Mouse (Mus musculus) heart, postnatal 0 days (tissue): Measurements from ENCODE around the gene Nanos3. TPM values are rescaled to one million over a fixed set of nuclear protein-coding genes. Genes with fewer than 3 reads are reported as not detected.

ENCODE experiments used
- ATAC-seq: fragments of 200-750 bp; cut with Nextera tagmentation; 2 replicates; pipeline ENCODE4 v1.8.0; 2017; ENCODE audit warnings: low read depth, moderate number of reproducible peaks, moderate library complexity; ENCODE audit not compliant: insufficient read depth
- DNase-seq: peaks from one replicate; pipeline ENCODE4 v3.0.0-alpha.2; 2016; ENCODE audit warnings: low spot score
- H3K27ac ChIP-seq: fragments of 300-500 bp; sonication (generic); 2 replicates; pipeline ENCODE4 v1.5.1; 2014; ENCODE audit warnings: low read depth, mild to moderate bottlenecking
- H3K27me3 ChIP-seq: fragments of 300-500 bp; sonication (generic); 2 replicates; pipeline ENCODE4 v1.6.1; 2014; ENCODE audit warnings: low read length, mixed read lengths; ENCODE audit not compliant: control insufficient read depth, insufficient read depth
- H3K36me3 ChIP-seq: fragments of 300-500 bp; sonication (generic); replicated peaks from 2 replicates; pipeline ENCODE4 v1.6.1; 2014; ENCODE audit warnings: low read length, mixed read lengths; ENCODE audit not compliant: control insufficient read depth, insufficient read depth
- H3K4me1 ChIP-seq: fragments of 300-500 bp; sonication (generic); 2 replicates; pipeline ENCODE4 v1.6.1; 2014; ENCODE audit warnings: antibody characterized with exemption; ENCODE audit not compliant: control insufficient read depth, insufficient read depth
- H3K4me2 ChIP-seq: fragments of 300-500 bp; sonication (generic); 2 replicates; pipeline ENCODE4 v1.6.1; 2014; ENCODE audit warnings: low read depth, mild to moderate bottlenecking, low read length, moderate library complexity
- H3K4me3 ChIP-seq: fragments of 300-500 bp; sonication (generic); 2 replicates; pipeline ENCODE4 v1.5.1; 2014; ENCODE audit warnings: low read depth, low read length
- H3K9ac ChIP-seq: fragments of 300-500 bp; sonication (generic); replicated peaks from 2 replicates; pipeline ENCODE4 v1.6.1; 2014; ENCODE audit warnings: low read depth, low read length, mixed read lengths
- H3K9me3 ChIP-seq: fragments of 300-500 bp; sonication (generic); replicated peaks from 2 replicates; pipeline ENCODE4 v1.6.1; 2016; ENCODE audit warnings: low read length; ENCODE audit not compliant: control insufficient read depth
- CTCF ChIP-seq: IDR thresholded peaks from 2 replicates; pipeline ENCODE4 v1.5.1; 2016; ENCODE audit warnings: antibody characterized with exemption, control low read depth, low read depth
- EP300 ChIP-seq: IDR thresholded peaks from 2 replicates; pipeline ENCODE4 v1.6.1; 2016; ENCODE audit warnings: antibody characterized with exemption, low read depth
- WGBS: fragments of 180-500 bp; shearing (Covaris S2); extraction: QIAGEN DNeasy Blood & Tissue Kit; methylation state at CpG from one replicate; pipeline ENCODE4 v1.1.7; 2014; 5-methylcytosine and 5-hydroxymethylcytosine counted together
- polyA plus RNA-seq: library from polyadenylated mRNA; unstranded; fragments of >200 nt; fragmentation: Nextera tagmentation; extraction: Ambion mirVana; gene quantifications from 2 replicates; pipeline ENCODE4 v1.2.1, GENCODE M21; 2015
- total RNA-seq: library from RNA; depleted of rRNA; stranded (reverse); fragments of >200 nt; gene quantifications from 2 replicates; pipeline ENCODE4 v1.2.3, GENCODE M21; 2014; ENCODE audit warnings: low replicate concordance

The Nanos3 gene
- total and polyA plus RNA-seq, 2 experiments from 2014 or later = 4.6 TPM; not detected in 1

DNA sequence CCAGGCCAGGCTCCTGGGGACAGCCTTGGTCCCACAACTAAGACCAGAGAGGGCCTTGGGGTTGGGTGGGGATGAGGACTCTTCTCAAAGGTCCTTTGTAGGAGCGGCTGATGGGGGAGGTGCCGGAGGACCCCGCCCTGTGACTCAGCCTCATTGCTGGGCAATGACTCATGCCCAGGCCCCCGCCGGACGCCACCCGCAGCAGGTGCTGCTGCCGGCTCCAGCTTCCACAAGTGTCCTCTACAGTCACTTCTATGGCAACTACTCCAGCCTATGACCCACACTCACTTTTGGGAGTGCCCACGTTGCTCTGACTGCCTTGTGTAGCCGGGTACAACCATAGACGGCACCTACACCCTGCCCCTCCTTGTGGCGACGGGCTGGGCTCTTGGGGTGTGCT lies 7.0 kb upstream of the Nanos3 start:
- Histone ChIP-seq H3K36me3 (no peaks in the 10 kb centered on the region), H3K9me3 (no peaks in the 10 kb centered on the region), H3K27me3 (no peaks in the 10 kb centered on the region), H3K4me1 (peaks cover 12% of the 10 kb centered on the region), H3K9ac (peak overlapping the region; percentile 48; the same call in 1 of the 2 replicates), H3K4me2 (peak overlapping the region; percentile 52), H3K4me3 (peak overlapping the region; percentile 24), H3K27ac (peak overlapping the region; percentile 93)
- peak; percentile 61; the same call in 1 of the 2 replicates for TF ChIP-seq EP300
- TF ChIP-seq CTCF = no peak
- DNase-seq (peak; percentile 89), ATAC-seq (peak; percentile 83)
- WGBS = 11% methylated on average over 13 of the region's 13 CpGs

GRCm38 (mm10) chr8:84190191-84190867 lies 5.3 kb upstream of the Nanos3 start:
- 93% methylated on average over 7 of the region's 7 CpGs for WGBS
- peak overlapping the region; percentile 73 for H3K27ac ChIP-seq
- H3K4me3 ChIP-seq = no peak overlapping the region
- H3K36me3 ChIP-seq = no peaks in the 10 kb centered on the region
- no peaks in the 10 kb centered on the region for H3K27me3 ChIP-seq
- no peak overlapping the region for H3K4me2 ChIP-seq
- ATAC-seq = no peak
- DNase-seq = no peak
- TF ChIP-seq CTCF (no peak), EP300 (no peak)
- no peak overlapping the region for H3K9ac ChIP-seq
- no peaks in the 10 kb centered on the region for H3K9me3 ChIP-seq
- H3K4me1 ChIP-seq = peaks cover 12% of the 10 kb centered on the region

GRCm38 (mm10) chr8:84189603-84190002 lies 4.6 kb upstream of the Nanos3 start:
- peak; percentile 62 for DNase-seq
- peak overlapping the region; percentile 73 for H3K27ac ChIP-seq
- no peak overlapping the region for H3K9ac ChIP-seq
- H3K4me2 ChIP-seq = no peak overlapping the region
- ATAC-seq = no peak
- no peak overlapping the region for H3K4me3 ChIP-seq
- TF ChIP-seq EP300 (peak; percentile 94), CTCF (no peak)
- peaks cover 12% of the 10 kb centered on the region for H3K4me1 ChIP-seq
- no peaks in the 10 kb centered on the region for H3K27me3 ChIP-seq
- 42% methylated on average over 4 of the region's 4 CpGs for WGBS
- no peaks in the 10 kb centered on the region for H3K9me3 ChIP-seq
- H3K36me3 ChIP-seq = no peaks in the 10 kb centered on the region

- TF ChIP-seq EP300 = no peak
- no peak for TF ChIP-seq CTCF
- no peaks in the 10 kb centered on the region for H3K9me3 ChIP-seq
- WGBS = 87% methylated on average over 10 of the region's 10 CpGs
- H3K9ac ChIP-seq = no peak overlapping the region
- no peaks in the 10 kb centered on the region for H3K27me3 ChIP-seq
- no peaks in the 10 kb centered on the region for H3K36me3 ChIP-seq
- no peak overlapping the region for H3K4me3 ChIP-seq
- no peak overlapping the region for H3K27ac ChIP-seq
- DNase-seq (no peak), ATAC-seq (no peak)
- H3K4me1 ChIP-seq = peaks cover 19% of the 10 kb centered on the region
- H3K4me2 ChIP-seq = no peak overlapping the region
Observed at GRCm38 (mm10) chr8:84188671-84189070, 3.7 kb upstream of the Nanos3 start.

DNA sequence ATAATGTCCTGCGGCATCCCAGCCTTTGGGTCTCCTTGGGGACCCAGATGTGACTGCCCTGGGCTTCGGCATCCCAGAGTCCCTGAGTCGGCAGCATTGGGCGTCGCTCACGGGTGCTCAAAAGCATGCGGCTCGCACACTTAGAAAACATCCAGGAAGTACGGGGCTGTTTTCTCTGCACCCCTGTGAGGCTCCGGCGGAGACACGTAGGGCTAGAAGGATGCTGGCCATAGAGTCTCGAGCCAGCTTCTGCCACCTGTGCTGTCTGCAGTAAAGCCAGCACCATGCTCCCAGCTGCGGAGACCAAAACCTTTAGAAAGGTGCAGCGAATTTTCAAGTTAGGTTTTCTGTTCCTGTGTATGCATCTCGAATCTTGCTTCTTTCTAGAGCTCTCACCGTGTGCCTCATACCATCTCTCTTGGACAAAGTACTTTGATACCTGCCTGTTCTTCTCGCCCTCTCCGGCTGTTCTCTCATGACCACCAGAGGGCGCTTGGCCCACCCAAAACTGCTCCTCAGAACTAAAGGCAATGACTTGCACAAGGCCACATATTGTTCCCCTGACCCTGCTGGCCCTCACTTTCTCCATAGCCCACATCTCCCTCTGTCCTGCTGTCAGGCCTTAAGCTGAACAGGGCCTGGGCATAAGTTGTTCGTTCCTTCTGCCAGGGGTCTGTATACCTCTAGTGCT lies 2.2 kb upstream of the Nanos3 start:
- H3K4me3 ChIP-seq = peak overlapping the region; percentile 41
- no peaks in the 10 kb centered on the region for H3K27me3 ChIP-seq
- H3K4me2 ChIP-seq = peak overlapping the region; percentile 70
- 4% methylated on average over 21 of the region's 21 CpGs for WGBS
- DNase-seq = peak; percentile 55
- no peaks in the 10 kb centered on the region for H3K9me3 ChIP-seq
- H3K9ac ChIP-seq = peak overlapping the region; percentile 8; the same call in 1 of the 2 replicates
- peaks cover 23% of the 10 kb centered on the region for H3K4me1 ChIP-seq
- H3K36me3 ChIP-seq = no peaks in the 10 kb centered on the region
- no peak for ATAC-seq
- peak overlapping the region; percentile 75 for H3K27ac ChIP-seq
- no peak for TF ChIP-seq EP300
- TF ChIP-seq CTCF = peak; percentile 80
